Mouse (Mus musculus) midbrain, embryonic 11.5 days (tissue): Measurements from ENCODE around the gene Pidd1. TPM values are rescaled to one million over a fixed set of nuclear protein-coding genes. Genes with fewer than 3 reads are reported as not detected.

Experiments used
- ATAC-seq: fragments of 200-750 bp; cut with Nextera tagmentation; 2 replicates; pipeline ENCODE4 v1.8.0; 2017; ENCODE audit warnings: moderate TSS enrichment, moderate library complexity; ENCODE audit not compliant: low FRiP score
- DNase-seq: peaks from one replicate; pipeline ENCODE4 v3.0.0; 2015; ENCODE audit warnings: low spot score; ENCODE audit errors: missing footprints
- H3K27ac ChIP-seq: fragments of 300-500 bp; sonication (generic); 2 replicates; pipeline ENCODE4 v1.5.1; 2014; ENCODE audit warnings: low read depth, low read length
- H3K27me3 ChIP-seq: fragments of 300-500 bp; sonication (generic); 2 replicates; pipeline ENCODE4 v1.6.1; 2014; ENCODE audit warnings: mild to moderate bottlenecking, low read length, moderate library complexity, mixed read lengths; ENCODE audit not compliant: control insufficient read depth, insufficient read depth
- H3K36me3 ChIP-seq: fragments of 300-500 bp; sonication (generic); 2 replicates; pipeline ENCODE4 v1.6.1; 2014; ENCODE audit warnings: mild to moderate bottlenecking, low read length, moderate library complexity, mixed read lengths; ENCODE audit not compliant: control insufficient read depth, insufficient read depth
- H3K4me1 ChIP-seq: fragments of 300-500 bp; sonication (generic); 2 replicates; pipeline ENCODE4 v1.6.1; 2014; ENCODE audit warnings: low read length; ENCODE audit not compliant: control insufficient read depth, insufficient read depth
- H3K4me2 ChIP-seq: fragments of 300-500 bp; sonication (generic); 2 replicates; pipeline ENCODE4 v1.6.1; 2014; ENCODE audit warnings: mild to moderate bottlenecking, moderate library complexity
- H3K4me3 ChIP-seq: fragments of 300-500 bp; sonication (generic); 2 replicates; pipeline ENCODE4 v1.5.1; 2014; ENCODE audit warnings: low read depth, low read length
- H3K9ac ChIP-seq: fragments of 300-500 bp; sonication (generic); 2 replicates; pipeline ENCODE4 v1.6.1; 2014; ENCODE audit warnings: low read length
- H3K9me3 ChIP-seq: fragments of 300-500 bp; sonication (generic); 2 replicates; pipeline ENCODE4 v1.6.1; 2016; ENCODE audit warnings: low read length; ENCODE audit not compliant: control insufficient read depth
- WGBS: fragments of 180-500 bp; shearing (Covaris S2); extraction: QIAGEN DNeasy Blood & Tissue Kit; methylation state at CpG from one replicate; pipeline ENCODE4 v1.1.7; 2014; 5-methylcytosine and 5-hydroxymethylcytosine counted together
- polyA plus RNA-seq: library from polyadenylated mRNA; unstranded; fragments of >200 nt; fragmentation: Nextera tagmentation; extraction: Ambion mirVana; gene quantifications from 2 replicates; pipeline ENCODE4 v1.2.1, GENCODE M21; 2014

Pidd1 gene
- polyA plus RNA-seq, 1 experiment from 2014 or later = 7.8 TPM

DNA sequence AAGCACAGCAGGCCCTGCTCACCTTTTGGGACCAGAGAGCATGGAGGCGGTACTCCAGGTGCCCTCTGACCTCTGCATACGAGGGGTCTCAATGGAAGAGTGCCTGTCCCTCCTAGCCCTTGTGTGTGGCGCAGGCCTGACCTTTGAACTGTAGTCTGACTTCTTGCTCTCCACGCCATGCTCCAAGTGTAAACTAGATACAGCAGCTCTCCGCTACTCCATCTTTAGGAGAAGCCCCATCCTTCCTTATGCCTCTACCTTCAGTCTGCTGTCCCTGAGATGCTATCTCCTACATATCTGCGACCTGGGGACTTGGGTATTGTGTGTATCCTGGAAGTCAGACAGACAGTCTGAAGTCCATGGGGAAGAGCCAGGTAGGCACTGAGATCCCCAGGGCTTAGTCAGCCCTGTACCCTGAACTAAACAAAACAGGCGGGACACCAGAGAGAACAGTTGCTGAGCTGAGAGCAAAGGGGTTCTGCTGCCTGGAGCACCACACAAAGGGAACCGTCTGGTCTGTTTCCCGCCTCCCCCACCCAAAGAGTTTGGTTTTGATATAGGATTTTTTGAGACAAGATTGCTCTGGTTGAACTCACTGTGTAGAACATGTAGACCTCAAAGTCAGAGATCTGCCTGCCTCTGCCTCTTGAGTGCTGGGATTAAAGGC is 7.8 kb downstream of the Pidd1 start:
- Histone ChIP-seq H3K4me1 (peaks cover 30% of the 10 kb centered on the region), H3K9ac (no peak overlapping the region), H3K27me3 (no peaks in the 10 kb centered on the region), H3K4me2 (no peak overlapping the region), H3K4me3 (no peak overlapping the region), H3K36me3 (peaks cover 2% of the 10 kb centered on the region; the same call in 1 of the 2 replicates), H3K27ac (no peak overlapping the region), H3K9me3 (no peaks in the 10 kb centered on the region)
- no peak for ATAC-seq
- WGBS = 71% methylated on average over 9 of the region's 9 CpGs
- peak; percentile 69 for DNase-seq

DNA sequence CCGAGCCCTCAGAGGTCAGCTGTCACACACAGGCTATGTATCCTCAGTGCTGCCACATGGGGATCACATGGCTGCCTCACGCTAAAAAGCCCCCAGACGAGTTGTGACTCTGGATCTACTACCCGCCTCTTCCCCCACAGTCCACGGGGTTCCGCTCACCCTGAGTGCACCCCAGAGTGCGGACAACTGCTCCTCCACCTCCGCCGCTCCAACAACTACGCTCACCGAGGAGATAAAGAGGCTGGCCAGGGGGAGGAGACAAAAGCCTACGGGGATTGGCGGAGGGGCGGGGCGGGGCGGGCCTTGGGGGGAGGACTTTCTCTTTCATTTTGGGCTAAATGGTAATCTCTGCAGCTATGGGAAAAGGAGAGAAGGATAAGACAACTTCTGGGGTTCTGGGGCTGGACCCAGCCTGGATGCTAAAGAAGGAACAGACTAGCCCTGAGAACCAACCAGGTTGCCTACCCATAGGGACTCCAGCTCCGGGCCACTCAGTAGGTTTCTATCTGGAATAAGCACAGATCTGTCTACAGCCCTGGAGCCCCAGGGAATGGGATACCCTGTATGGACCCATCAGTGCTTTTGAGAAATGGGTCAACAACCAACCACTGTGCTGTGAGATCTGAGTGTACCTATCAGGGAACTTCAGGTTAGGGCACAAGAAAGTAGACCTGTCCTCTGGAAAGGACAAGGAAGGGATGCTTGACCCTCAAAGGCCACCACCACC is 8.5 kb downstream of the Pidd1 start:
- peaks cover 2% of the 10 kb centered on the region; the same call in 1 of the 2 replicates for H3K36me3 ChIP-seq
- ATAC-seq (peak; percentile 33), DNase-seq (peak; percentile 90)
- no peaks in the 10 kb centered on the region for H3K27me3 ChIP-seq
- H3K9me3 ChIP-seq = no peaks in the 10 kb centered on the region
- peak overlapping the region; percentile 70 for H3K9ac ChIP-seq
- peaks cover 30% of the 10 kb centered on the region for H3K4me1 ChIP-seq
- H3K4me2 ChIP-seq = peak overlapping the region; percentile 77
- WGBS = 4% methylated on average over 17 of the region's 17 CpGs
- peak overlapping the region; percentile 41 for H3K4me3 ChIP-seq
- peak overlapping the region; percentile 33 for H3K27ac ChIP-seq

DNA sequence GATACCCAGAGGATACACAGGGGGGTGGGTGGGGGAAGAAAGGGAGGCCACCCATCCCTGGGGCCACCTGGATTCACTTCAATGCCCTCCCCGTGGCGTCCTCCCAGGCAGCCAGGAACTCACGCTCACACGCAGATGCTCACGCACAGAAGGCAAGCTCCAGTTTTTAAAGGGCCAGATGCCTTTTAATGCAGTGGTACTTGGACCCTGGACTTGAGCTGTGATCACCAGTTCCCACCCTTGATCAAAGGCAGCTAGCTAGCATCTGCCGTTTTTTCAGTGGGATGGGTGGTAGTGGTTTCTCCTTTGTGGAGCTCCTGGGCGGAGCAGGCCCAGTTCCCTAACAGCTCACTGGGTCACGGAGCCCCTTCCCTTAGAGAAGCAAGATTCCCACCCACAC is 9.4 kb downstream of the Pidd1 start:
- ATAC-seq = no peak
- Histone ChIP-seq H3K27me3 (no peaks in the 10 kb centered on the region), H3K36me3 (no peaks in the 10 kb centered on the region; the same call in 1 of the 2 replicates), H3K4me3 (peak overlapping the region; percentile 41), H3K4me2 (peak overlapping the region; percentile 77), H3K9me3 (no peaks in the 10 kb centered on the region), H3K4me1 (peaks cover 34% of the 10 kb centered on the region), H3K9ac (peak overlapping the region; percentile 70), H3K27ac (peak overlapping the region; percentile 33)
- DNase-seq = peak; percentile 94
- 15% methylated on average over 8 of the region's 8 CpGs for WGBS

DNA sequence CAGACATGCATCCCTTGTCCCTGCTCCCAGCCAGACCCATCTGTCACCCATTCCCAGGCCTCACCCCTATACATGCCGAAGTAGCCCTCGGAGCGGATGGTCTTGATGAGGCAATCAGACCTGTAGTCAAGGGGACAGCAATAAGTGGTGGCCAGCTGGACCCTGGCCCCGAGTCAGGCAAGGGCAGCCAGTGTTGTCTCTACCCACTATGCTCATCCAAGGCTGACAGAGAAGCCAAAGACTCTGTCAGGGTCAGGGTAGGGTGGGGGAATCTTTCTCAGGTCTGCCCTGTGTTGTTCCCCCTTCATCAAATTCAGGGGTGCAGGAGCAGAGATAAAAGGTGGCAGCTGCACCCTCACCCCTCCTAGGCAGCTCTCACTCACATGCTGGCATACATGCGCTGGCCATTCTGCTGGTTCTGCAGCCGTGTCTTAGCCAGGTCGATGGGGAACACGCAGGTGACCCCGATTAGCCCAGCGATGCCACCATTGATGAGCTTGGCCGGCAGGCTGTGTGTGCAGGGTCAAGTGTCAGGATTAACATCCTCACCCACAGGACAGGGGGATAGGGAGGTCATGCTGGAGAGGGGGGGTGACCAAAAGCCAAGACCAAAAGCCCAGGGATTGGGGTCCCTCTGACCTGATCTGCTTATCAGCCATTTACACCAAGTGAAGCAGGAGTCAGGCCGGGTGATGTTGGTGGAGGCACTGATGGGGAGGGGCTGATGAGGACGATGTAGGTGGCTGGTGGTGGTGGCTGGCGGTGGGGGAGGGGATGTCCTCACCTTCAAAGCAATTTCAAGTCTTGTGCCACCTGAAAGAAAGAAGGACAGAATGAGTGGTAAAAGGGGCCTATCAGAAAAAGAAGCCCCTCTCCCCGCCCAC is 10.1 kb downstream of the Pidd1 start:
- H3K9ac ChIP-seq = peak overlapping the region; percentile 70
- DNase-seq = no peak
- no peak overlapping the region for H3K27ac ChIP-seq
- H3K9me3 ChIP-seq = no peaks in the 10 kb centered on the region
- no peak for ATAC-seq
- peak overlapping the region; percentile 77 for H3K4me2 ChIP-seq
- H3K4me3 ChIP-seq = peak overlapping the region; percentile 41
- 68% methylated on average over 15 of the region's 15 CpGs for WGBS
- H3K27me3 ChIP-seq = no peaks in the 10 kb centered on the region
- peaks cover 40% of the 10 kb centered on the region for H3K4me1 ChIP-seq
- no peaks in the 10 kb centered on the region; the same call in 1 of the 2 replicates for H3K36me3 ChIP-seq

DNA sequence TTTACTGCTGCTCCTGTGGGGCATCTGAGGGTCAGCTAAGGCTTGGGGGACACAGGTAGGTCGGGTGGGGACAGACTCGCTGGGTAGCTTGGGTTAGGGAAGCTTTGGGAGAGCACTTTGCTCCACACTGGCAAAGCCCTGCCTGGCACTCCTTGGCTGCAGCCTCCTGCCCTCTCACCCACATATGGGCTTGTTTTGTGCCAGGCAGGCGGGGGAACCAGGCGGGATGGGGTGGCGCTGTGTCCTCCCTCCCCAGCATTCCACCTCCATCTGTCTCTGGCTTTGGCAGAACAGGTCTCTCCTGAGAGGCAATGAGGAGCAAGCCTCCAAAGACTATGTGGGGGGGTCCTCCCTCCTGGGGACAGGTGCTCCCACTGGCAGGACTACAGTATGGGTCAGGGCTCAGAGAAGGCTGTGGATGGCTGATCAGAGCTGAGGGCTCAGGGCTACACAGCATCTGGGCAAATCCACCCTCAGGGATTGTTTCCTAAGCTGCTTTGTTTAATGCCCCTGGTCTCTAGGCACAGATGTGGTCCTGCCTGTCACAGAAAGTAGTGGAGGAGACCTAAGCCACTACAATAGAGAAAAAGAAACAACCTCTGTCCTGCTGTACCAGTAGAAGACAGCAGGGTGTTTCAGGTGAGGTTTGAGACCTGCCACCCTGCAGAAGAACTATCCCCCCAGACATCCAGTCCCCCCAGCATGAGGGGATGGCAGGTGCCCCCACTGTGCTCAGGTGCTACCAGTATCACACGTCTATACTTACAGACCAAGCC is 10.9 kb downstream of the Pidd1 start:
- H3K9ac ChIP-seq = peak overlapping the region; percentile 70; the same call in 1 of the 2 replicates
- peaks cover 42% of the 10 kb centered on the region for H3K4me1 ChIP-seq
- H3K4me3 ChIP-seq = no peak overlapping the region
- no peaks in the 10 kb centered on the region for H3K27me3 ChIP-seq
- H3K27ac ChIP-seq = no peak overlapping the region
- DNase-seq = peak; percentile 66
- no peaks in the 10 kb centered on the region; the same call in 1 of the 2 replicates for H3K36me3 ChIP-seq
- H3K9me3 ChIP-seq = no peaks in the 10 kb centered on the region
- no peak overlapping the region for H3K4me2 ChIP-seq
- ATAC-seq = no peak
- WGBS = 93% methylated on average over 6 of the region's 6 CpGs

DNA sequence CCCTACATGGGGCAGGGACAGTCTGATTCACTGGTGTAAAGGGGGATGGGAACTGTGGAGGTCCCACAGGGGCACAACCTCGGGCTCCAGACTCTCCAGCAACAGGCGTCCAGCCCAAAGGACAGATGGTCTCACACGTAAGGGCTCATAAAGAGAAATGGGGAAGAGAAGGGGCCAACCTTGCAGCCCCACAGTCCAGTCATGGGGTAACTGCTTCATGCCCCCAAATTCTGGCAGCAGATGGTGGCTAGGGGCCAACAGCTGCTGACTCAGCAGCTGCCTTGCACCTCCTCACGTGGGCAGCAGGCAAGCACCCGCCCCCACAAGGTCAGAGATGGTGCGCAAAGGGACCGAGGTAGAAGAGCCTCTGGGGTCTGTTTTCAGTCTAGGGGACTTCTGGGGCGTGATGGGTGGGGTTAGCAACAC is 11.6 kb downstream of the Pidd1 start:
- no peak for ATAC-seq
- no peaks in the 10 kb centered on the region; the same call in 1 of the 2 replicates for H3K36me3 ChIP-seq
- WGBS = 93% methylated on average over 8 of the region's 8 CpGs
- H3K9ac ChIP-seq = no peak overlapping the region
- peak; percentile 51 for DNase-seq
- no peak overlapping the region for H3K4me2 ChIP-seq
- no peak overlapping the region for H3K4me3 ChIP-seq
- no peaks in the 10 kb centered on the region for H3K27me3 ChIP-seq
- peaks cover 42% of the 10 kb centered on the region for H3K4me1 ChIP-seq
- H3K9me3 ChIP-seq = no peaks in the 10 kb centered on the region
- no peak overlapping the region for H3K27ac ChIP-seq

DNA sequence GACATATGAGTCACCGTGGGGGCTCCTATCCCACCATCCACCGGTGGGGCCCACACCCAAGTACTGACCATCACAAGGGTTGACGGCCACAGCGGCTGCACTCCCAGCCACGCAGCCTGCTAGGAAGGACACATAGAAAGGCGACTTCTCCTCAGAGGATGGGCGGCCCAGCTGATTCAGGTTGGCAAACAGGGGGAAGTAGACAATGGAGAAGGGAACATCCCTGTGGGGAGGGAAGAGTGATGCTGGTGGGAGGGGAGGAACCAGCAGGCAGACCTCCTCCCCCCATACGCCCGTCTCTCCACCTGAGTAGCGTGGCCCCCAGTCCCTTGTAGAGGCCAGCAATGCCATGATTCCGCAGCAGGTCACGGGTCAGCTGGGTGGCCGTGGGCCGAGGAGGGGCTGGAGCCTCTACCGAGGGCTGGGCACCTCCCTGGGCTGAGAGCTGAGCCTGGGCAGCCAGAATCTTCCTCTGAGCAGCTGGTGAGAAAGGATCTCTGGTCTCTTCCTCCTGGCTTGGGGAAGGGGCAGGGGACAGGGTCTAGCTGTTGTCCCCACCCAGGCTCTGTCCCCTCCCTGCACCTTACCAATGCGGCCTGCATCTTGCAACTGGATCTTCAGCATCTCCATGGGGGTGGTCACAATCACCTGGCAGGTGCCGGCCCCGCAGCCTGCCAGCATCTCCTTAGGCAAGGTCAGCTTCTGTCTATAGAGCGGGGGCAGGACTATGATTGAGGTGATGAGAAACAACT is 12.2 kb downstream of the Pidd1 start:
- no peak overlapping the region for H3K4me3 ChIP-seq
- no peaks in the 10 kb centered on the region for H3K9me3 ChIP-seq
- no peak overlapping the region for H3K9ac ChIP-seq
- H3K27ac ChIP-seq = no peak overlapping the region
- no peak overlapping the region for H3K4me2 ChIP-seq
- H3K27me3 ChIP-seq = no peaks in the 10 kb centered on the region
- ATAC-seq = no peak
- H3K4me1 ChIP-seq = peaks cover 36% of the 10 kb centered on the region
- DNase-seq = no peak
- WGBS = 96% methylated on average over 19 of the region's 19 CpGs
- H3K36me3 ChIP-seq = no peaks in the 10 kb centered on the region; the same call in 1 of the 2 replicates
